Mouse (Mus musculus): ENCODE data around the gene Plin1. TPM values are rescaled to one million over a fixed set of nuclear protein-coding genes. Genes with fewer than 3 reads are reported as not detected.

Plin1 gene
- total RNA-seq, 2 experiments from 2014 or later, result not detected

- ATAC-seq (replicated peaks; ENCODE audit: low FRiP score, poor library complexity, severe bottlenecking), result no peak
Observed at GRCm38 (mm10) chr7:79740279-79740678, 7.6 kb upstream of the Plin1 start.

GRCm38 (mm10) chr7:79738913-79739312 lies 6.2 kb upstream of the Plin1 start:
- ATAC-seq (replicated peaks; ENCODE audit: low FRiP score, poor library complexity, severe bottlenecking), result no peak

- ATAC-seq (replicated peaks; ENCODE audit: low FRiP score, poor library complexity, severe bottlenecking), result no peak
Observed at GRCm38 (mm10) chr7:79736511-79736910, 3.8 kb upstream of the Plin1 start.

DNA sequence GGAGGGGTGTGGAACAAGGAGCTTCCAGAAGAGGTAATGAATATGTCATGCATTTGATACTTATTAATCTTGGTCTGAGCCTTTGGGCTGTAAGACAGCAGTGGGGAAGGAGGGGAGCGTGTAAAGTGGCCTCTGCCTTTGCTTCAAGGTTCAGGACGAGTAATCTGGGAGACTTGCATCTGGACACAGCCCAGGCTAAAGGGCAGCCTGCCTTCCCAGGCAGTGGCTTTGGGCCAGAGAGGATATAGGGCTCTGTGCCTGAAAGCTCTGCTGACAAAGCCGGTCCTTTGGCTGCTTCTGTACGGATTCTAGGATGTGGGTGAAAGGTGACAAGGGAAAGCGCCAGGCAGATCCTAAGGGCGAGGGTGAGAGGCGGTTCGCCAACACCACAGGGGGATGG lies 1.9 kb upstream of the Plin1 start:
- no peak for ATAC-seq (replicated peaks; ENCODE audit: low FRiP score, poor library complexity, severe bottlenecking)

DNA sequence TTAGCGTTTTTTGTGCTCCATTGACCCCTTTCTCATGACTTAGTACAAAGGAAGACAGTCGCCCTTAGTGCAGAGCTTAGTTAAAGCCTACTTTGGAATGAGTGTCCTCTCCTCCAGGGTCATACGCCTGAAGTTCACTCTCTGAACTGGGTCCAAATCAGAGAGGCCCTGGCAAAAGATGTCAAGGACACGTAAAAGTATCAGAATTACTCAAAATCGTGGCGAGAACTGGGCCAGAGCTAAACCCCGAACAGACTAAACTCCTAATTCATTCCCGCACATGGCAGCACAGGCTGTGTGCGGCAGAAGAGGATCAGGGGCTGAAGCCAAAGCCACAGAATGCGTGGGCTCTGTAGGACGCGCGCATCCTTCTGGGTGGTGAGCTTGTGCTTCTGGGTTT lies 1.3 kb downstream of the Plin1 start:
- no peak for ATAC-seq (replicated peaks; ENCODE audit: low FRiP score, poor library complexity, severe bottlenecking)

DNA sequence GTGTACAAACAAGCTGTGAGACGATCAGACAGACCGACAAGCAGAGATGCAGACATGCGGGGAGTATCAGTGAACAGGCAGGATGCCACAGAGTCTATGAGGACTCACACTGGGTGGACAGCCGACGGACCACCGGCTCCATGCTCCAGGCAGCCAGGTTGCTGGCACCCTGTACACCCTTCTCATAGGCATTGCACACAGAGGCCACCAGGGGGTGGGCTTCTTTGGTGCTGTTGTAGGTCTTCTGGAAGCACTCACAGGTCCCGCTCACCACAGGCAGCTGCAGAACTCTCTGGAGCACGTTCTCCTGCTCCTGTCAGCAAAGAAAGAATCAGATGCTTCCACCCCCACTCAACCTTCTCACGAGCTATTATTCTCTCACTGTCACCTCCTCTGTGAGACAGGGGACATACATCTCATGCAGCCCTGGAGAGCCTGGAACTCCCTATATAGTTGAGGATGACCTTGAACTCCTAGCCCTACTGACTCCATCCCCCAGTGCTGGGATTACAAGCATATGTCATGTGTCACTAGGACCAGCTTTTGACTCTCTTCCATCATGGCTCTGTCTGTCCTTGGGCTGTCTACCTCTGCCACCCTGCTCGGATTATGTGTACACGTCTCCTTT lies 2.8 kb downstream of the Plin1 start:
- ATAC-seq (replicated peaks; ENCODE audit: low FRiP score, poor library complexity, severe bottlenecking), result no peak; the same call in 1 of the 2 replicates

DNA sequence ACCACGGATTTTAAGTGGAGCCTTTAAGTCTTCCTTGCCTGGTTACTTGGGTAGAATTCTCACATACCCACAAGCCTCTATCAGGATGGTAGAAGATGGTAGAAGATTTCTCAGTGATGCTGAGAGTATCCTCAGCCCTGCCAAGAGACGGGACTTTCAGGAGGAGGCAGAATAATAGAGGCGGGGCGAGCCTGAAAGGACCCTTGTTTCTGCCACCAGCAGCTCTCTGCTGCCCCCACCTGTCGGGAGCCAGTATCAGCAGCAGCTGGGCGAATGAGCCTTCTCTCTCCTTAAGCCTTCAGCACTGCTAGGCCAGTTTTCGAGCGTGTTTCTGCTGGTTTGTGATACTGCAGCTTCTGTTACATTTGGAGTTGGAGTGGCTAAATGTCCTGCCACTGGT lies 3.5 kb downstream of the Plin1 start:
- no peak for ATAC-seq (replicated peaks; ENCODE audit: low FRiP score, poor library complexity, severe bottlenecking)

GRCm38 (mm10) chr7:79728219-79728618 lies 4.5 kb downstream of the Plin1 start:
- ATAC-seq (replicated peaks; ENCODE audit: low FRiP score, poor library complexity, severe bottlenecking), result peak; percentile 75

- ATAC-seq (replicated peaks; ENCODE audit: low FRiP score, poor library complexity, severe bottlenecking), result no peak
Observed at GRCm38 (mm10) chr7:79727091-79727490, 5.6 kb downstream of the Plin1 start.

DNA sequence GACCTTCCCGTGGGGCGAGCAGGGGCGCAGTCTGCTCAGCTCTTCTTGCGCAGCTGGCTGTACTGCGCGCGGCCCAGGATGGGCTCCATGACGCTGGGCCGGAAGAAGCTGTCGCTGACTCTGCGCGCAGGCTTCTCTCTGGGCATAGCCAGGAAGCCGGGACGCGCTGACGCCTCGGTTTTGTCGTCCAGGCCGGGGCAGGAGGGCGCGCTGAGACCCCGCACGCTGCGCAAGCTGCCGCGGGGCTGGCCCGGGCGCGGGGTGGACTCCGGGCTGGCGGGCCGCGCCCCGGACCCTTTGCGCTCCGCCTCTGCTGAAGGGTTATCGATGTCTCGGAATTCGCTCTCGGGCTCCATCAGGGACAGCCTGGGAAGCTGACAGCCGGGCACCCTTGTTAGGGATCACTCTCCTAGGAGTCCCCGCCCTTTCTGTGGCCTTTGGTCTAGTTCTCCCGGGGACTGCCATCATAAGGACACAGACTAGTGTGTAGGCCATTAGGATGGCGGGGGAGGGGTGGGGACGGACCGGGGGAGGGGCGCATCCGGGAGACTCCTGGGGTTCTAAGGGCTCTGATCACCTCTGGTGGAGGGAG lies 11.2 kb downstream of the Plin1 start:
- ATAC-seq (replicated peaks; ENCODE audit: low FRiP score, poor library complexity, severe bottlenecking), result no peak

DNA sequence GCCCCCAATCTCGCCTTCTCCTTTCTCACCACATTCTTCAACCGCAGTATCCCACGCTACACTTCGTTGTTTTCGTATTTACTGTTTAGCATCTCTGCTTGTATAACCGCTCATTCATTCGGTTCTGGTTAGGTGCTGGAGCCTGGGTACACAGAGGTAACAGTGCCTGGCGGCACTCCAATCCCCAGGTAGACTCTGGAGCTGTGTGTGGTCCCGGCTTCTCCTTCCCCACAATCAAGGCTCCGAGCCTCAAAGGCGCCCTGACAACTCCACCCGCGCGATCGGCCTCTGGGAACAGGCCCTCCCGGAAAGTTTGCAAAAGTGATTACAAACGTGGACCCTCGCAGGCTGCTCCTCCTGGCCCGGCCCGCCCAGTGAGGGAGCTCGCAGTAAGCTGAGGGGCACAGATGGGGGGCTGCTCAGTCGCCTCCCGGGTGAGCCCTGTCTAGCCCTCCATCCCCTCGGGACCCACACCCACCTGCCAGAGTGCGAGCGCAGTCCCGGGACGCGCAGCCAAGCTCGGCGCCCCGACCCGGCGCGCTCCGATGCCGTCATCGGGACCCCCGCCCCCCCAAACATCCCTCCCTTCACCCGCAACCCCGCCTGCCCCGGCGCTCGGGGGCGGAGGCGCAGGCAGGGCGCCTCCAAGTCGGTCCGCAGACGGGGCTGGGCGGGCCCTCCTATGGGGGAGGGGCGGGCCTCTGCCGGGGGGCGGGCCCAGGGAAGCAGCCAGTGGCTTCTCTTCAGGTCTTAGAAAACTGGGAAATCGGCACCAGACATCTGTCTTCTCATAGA lies 17.3 kb downstream of the Plin1 start, which contains the start of gene Kif7:
Gene Kif7, minus strand, starts transcription at position 534 of the 795 bp plus-strand sequence.
- no peak for ATAC-seq (replicated peaks; ENCODE audit: low FRiP score, poor library complexity, severe bottlenecking)

GRCm38 (mm10) chr7:79710831-79711230 lies 21.9 kb downstream of the Plin1 start:
- 0 out of 2 replicates have a peak, but pooled peaks have one; percentile 12 for ATAC-seq (replicated peaks; ENCODE audit: low FRiP score, poor library complexity, severe bottlenecking)

GRCm38 (mm10) chr7:79710130-79710607 lies 22.5 kb downstream of the Plin1 start:
- ATAC-seq (replicated peaks; ENCODE audit: low FRiP score, poor library complexity, severe bottlenecking), result no peak

DNA sequence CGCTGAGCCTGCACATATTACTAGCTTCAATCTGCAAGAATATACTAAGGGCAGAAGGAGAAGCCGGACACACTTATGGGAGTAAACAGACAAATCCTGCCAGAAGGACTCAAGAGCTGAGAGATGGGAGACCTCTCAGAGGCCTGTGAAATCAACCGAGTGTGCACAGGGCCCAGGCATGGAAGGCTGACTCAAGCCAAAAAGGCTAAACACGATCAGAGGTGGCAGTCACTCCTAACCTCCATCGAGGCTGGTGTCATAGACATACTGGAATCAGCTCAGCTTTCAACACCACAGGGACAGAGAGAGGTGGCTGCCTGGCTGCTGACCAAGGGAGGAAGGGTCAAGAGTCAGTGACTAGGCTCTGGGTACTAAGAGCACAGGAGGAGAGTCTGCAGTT lies 27.5 kb downstream of the Plin1 start:
- no peak for ATAC-seq (replicated peaks; ENCODE audit: low FRiP score, poor library complexity, severe bottlenecking)

GRCm38 (mm10) chr7:79702755-79703154 lies 29.9 kb downstream of the Plin1 start:
- no peak for ATAC-seq (replicated peaks; ENCODE audit: low FRiP score, poor library complexity, severe bottlenecking)

DNA sequence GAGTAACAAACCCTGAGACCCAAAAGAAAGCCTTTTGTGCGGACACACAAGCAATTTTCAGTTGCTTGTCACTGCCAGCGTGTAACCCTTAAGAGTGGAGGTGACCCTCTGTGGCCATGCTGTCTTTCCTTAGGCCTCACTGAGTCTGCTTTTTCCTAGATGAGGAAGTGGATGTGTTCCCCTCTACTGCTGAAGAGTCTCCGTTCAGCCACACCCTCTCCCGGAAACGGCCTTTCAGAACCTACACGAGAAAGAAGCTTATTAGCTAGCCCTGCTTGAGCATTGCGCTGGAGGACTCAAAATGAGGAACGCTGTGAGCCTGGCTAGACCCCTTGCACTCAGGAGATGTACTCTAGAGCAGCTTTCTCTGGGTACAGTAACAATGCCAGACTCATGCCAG lies 36.2 kb downstream of the Plin1 start:
- no peak for ATAC-seq (replicated peaks; ENCODE audit: low FRiP score, poor library complexity, severe bottlenecking)

- no peak for ATAC-seq (replicated peaks; ENCODE audit: low FRiP score, poor library complexity, severe bottlenecking)
Observed at GRCm38 (mm10) chr7:79680231-79680630, 52.5 kb downstream of the Plin1 start.

DNA sequence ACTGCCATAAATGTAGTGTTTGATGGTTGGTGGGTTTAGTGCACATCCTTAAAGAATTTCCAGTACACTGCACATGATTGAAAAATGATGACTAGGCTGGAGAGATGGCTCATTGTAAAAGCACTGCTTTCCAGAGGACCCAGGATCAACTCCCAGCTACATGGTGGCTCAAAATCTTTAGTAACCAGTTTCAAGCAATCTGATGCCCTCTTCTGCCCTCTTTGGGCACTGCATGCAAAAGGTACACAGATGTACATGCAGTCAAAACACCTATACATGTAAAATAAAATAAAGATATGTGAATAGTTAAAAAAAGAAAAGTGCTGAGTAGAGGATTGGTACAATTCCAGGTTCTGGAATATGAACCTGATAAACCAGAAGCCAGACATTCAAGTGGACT lies 53.5 kb downstream of the Plin1 start:
- ATAC-seq (replicated peaks; ENCODE audit: low FRiP score, poor library complexity, severe bottlenecking), result no peak

GRCm38 (mm10) chr7:79670900-79671604 lies 61.7 kb downstream of the Plin1 start:
- no peak for ATAC-seq (replicated peaks; ENCODE audit: low FRiP score, poor library complexity, severe bottlenecking)

Measured in erythroblast, adult 5-6 weeks (primary cell).